Mouse (Mus musculus): ENCODE measurements at regions not wholly inside any gene's neighbourhood (a gene's known extent, or its start where the extent isn't known, plus 50 kb on each side); places are given as distances from the start of the nearest gene placed in this dataset.

DNA sequence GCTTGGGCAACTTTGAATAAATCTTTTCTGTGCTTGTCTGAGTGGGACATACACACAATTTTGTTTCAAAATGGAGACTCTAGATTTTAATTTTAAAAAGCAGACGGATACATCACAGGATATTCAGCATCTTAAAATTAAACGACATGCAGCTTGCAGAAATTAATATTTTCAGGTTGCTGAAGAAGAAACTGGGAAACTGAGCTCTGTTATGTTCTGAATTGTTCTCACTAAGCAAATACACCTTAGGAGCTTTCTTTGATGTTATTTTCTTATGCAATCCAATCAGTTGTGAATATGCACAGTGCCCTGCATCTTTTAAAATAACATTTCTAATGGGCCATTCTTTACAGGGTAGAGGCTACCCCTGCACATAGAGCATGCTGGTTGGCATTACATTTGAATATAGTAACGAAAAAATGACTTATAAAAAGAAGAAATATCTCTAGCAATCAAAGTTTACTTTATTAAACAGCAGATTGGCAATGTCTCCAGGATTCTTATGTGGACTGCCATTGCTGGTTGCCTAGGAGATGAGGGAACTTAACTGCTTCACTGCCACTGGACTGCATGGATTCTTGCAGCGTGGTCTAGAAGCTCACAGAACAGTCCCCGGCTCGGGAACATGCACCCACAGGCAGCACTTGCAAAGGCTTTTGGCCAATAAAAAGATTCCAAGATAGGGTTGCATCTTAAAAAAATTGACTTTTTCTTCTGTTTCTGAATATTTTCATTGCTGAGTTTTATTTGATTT is 279.7 kb downstream of the Sox11 start:
- no peak for DNase-seq (ENCODE audit: low spot score in 2 of 2)

DNA sequence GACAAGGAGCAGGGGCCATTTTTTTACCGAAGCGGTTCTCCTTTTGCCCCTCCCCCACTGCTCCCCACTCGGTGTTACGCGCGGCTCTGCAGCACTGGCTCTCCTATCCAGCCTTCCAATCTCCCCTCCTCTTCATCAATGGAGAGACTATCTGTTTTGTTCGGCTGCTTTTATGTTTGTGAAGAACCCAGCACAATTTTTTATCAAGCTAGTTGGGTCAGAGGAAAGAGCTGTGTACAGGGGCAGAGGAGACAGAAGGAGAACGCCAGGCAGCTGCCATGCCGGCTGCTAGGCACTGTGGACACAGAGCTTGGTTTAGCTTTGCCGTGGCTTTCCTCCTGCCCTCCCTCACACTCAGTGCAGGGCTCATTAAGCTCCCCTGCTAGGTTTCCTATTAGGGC is 280.3 kb downstream of the Sox11 start:
- DNase-seq (ENCODE audit: low spot score in 2 of 2), result peak in 1 of 2 experiments; percentile 27

DNA sequence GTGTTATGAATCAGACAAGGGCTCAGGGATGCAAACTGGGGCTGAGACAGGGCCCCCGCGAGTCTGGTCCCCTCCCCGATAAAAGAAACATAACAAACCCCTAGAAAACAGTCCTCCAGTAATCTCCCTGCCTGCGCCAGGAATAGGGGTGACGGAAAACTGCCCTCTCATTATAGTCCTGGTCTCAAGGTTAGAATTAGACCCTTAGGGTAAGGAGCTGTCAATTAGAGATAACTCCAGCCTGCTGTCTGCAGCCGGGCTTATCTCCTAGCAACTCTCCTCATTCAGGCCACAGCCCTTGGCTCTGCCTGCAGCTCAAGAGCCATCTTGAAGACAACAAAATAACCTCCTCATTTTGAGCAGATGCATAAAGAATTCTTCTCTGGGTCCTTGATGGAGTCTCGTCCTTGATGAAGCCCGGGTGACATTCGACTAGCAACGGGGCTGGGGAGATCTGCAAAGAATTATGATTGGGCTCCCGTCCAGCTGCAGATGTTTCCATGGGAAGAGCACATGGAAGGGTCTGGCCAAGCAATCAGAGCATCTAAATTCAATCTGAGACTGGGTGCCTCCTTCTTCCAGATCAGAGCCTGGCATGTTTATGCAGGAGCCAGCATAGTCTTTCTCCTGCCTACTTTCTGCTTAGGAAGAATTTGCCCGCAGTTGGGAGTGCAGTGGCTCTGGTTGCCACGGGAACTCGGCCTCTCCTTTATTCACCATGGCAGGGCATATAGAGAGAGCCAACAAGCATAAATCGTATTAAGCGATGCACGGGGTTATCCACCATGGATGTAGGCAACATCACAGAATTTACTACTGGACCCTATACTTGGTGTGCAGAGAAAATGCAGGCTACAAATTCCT is 281.2 kb downstream of the Sox11 start:
- DNase-seq (ENCODE audit: low spot score in 2 of 2), result peak in 1 of 2 experiments; percentile 31

DNA sequence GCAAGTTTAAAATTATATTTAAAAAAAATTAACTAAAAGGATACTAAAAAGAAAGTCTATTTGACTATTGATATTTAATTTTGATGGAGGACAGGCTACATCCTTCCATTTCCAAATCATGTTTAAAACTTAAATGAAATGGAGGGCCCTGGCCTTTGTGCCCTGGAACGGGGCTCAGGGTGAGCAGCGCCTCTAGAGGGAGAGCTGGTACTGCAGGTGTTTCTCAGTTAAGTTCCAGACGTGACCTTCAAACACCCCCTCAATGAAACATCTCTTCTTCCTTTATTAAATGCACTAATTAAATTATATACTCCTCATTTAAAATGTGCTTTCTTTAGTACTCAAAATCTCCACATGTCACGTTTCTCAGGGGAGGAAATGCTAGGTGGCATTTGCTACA is 282.5 kb downstream of the Sox11 start:
- DNase-seq (ENCODE audit: low spot score in 2 of 2), result no peak

DNA sequence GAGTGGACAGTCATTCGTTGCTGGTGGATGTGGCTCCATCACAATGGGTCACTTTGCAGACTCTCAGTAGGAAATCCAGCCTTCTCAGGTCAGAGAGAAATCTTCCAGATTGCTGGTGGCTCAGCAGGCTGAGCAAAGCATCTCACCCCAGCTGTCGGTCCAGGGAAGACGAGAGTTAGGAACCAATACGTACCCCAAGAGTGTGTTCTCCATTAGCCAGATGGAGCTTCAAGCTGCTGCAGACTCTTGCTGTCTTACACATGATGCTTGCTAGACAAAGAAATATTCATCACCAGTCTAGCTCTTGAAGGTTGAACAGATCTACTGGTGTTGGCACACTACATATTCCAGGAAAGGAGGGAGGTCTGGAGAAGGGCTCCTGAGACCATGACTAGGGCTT is 288.0 kb downstream of the Sox11 start:
- no peak for DNase-seq (ENCODE audit: low spot score in 2 of 2)

DNA sequence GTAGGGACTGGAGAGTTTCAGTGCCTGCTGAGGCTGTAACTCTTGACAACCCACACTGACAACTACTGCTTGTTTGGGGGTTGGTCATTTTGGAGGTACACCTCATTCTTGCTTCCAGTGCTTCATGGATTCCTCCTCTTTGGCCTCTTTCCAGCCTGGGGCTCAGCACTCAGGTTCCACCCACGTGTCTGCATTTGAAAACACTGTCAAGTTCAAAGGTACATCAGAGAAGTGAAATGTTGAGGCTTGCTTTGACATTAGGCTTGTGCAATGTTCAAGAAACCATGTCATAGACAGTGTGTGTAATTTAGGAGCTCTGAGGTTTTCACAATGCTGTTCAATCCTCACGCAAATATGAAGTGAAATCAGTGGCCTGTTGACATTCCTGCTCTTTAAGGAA is 304.5 kb downstream of the Sox11 start:
- no peak for DNase-seq (ENCODE audit: low spot score in 2 of 2)

DNA sequence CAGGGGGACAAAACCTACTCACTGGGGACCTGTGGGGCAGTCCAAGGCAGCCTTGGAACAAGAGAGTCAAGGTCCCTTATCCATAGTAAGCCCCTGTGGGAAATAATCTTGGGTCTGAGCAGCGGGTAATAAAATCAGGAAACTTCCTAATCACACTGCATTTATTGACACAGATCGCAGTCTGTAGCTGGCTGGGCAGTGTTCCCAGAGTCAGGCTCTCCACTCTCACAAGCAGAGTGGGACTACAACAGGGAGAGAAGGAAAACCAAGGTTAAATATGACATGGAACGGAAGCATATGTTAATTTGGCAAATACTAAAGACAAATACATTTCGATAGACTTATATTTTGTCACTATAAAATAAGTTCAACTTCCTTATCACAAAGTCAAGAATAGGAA is 322.6 kb downstream of the Sox11 start:
- no peak for DNase-seq (ENCODE audit: low spot score in 2 of 2)

DNA sequence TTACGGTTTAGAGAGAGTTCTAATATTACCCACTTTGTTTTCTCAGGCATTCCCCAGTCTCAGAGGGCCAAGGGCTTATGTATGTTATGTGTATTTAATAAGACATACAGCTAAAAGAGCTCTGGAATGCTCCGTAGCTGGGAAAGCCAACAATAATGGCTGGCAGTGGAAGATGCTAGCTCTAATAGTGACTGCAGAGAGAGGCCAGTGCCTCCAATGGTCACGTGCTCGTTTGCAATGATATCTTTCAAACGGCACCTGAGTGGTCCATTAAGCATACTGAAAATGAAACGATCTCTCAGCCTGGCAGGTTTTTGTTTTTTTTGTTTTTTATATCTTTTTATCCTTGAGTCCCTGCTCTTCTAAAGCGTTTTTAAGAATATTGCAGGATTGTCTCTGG is 324.0 kb downstream of the Sox11 start:
- no peak for DNase-seq (ENCODE audit: low spot score in 2 of 2)

DNA sequence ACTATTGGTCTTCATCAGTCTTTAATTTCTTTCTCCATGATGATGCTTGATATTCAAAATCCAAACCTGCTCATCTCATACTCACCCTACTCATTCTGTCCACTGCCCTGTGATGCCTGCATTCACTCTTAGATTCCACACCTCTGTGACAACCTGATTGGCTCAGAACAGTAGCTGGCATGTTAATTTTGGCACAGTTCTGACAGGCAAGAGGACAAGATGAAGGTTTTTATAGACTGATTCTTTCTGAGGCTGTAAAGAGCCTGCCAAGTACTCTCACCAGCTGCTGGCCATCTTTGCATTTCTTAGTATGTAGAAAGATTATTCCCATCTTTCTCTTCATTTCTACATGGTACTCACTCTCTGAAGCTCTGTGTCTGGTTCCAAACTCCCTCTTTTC is 343.1 kb downstream of the Sox11 start:
- no peak for DNase-seq (ENCODE audit: low spot score in 2 of 2)

DNA sequence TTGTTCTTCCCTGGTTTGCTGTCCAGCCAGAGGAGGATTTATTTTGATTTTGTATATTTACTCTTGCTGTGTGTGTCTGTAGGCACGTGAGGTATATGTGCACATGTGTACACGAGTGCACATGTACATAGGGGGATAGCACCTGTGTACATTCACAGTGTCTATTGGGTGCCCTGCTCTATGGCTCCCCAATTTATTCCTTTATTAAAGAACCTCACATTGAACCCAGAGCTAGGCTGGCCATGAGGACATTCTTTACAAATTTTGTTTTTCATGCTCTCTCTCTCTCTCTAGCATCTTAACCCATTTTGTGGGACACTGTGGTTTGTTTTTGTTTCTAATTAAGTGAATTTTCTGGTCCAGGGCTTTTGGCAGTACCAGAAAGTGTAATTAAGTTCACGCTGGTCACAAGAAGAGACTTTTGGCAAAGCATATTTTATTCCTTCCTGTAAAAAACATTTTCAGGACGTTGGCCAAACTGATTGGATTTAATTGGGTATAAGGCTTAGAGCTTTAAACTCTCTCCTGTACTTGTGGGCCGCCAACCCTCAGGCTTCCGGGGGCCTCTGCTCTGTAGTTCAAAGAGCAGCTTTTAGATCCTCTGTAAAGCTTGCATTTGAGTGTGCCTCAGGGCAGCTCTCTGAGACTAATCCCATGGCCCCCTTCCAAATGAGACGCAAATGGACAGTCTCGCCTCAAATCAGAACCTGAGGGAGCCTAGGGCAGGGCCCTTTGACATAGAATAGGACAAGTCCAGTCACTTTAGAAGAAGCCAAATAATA is 365.9 kb downstream of the Sox11 start:
- DNase-seq (ENCODE audit: low spot score in 2 of 2), result no peak

DNA sequence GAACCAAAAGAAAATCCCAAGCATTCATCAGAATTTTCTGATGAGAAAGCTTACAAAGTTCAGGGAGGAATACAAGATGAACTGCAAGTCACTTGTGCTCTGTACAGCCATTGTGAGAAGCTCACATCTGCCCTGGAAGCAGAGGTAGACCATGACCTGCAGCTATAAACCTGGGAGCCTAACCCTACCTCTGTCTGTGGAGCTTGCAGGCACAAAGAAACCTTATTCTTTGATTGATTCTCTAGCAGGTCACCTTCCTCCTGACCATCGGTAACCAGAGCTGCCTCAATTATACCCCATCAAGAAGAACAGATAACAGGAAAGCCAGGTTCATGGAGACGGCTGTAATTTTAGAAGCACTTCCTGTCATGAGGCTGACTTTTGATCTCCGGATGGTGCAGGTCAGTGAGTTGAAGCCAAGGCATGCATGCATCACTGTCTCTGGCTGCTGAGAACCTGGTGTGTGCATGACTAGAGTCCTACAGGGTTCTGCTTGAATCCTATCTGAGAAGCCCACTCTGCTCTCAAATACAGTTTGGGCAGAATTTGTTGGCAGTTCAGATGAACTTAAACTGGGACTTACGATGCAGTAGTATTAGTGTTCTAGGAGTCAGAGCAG is 369.8 kb downstream of the Sox11 start:
- no peak for DNase-seq (ENCODE audit: low spot score in 2 of 2)

DNA sequence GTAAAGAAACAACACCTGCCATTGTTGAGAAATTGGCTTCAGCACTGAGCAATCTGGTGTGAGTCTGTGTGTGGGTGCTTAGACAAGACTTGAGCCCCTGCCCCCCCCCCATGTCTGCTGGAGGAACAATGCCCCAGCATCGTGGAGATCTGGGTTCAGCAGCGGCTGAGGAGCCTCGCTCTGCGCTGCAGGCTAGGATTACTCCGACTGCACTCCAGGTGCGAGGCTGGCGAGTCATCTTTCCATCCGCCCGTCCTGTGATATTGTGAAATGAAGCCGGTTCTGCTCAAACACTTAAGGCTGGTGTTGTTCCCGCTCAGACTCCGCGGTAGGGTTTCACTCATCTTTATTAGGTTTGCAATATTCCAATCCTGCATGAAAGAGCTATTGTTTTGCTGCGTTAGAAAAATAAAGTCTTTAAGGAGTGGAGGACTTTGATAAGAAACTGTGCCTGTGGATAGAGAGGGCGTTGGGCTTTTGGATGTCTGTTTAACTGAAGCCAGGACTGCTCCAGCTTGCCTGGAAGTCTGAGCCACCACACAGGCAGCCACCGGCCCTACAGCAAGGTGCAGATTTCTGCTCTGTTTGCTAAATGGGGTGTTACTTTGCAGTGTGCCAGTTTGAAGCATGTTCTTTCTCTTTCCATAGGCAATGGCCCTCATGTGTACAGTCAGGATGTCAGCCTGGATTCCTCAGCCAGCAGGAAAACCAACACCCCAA is 375.2 kb downstream of the Sox11 start:
- no peak for DNase-seq (ENCODE audit: low spot score in 2 of 2)

DNA sequence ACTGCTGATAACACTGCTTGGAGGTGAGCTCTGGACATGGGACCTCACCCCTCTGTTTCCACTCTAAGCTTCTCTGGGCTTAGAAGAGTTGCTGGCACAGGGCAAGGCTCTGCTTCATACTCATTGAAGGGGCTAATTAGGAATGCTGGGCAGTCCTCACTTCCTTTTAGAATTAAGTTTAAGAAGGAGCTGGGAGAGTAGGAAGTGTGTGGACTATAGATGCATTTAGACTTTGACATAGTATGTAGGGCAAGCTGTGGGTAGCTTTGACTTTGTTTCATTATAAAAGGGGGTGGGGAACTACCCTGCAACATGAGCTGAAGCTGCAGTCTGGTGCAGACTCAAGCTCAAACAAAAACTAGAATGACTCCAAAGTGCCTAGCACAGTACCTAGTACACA is 378.5 kb downstream of the Sox11 start:
- DNase-seq (ENCODE audit: low spot score in 2 of 2), result no peak

DNA sequence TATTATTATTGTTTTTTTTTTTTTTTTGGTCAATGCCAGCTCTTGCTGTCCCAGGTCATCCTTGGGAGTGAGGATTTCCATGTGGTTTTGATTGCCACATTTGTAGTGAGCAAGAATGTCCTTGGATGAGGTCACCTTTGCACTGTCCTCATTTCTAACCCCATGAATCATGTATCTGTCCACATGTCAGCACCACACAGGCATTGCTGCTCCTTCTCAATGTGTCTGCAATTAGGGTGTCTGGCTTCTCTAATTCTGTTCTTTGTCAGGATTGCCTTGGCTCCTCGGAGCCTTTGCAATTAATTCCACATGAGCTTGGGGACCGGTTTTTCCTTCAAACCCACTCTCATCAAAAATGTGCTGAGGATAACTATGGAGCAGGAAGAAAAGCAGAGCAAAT is 402.5 kb downstream of the Sox11 start:
- no peak for DNase-seq (ENCODE audit: low spot score in 2 of 2)

DNA sequence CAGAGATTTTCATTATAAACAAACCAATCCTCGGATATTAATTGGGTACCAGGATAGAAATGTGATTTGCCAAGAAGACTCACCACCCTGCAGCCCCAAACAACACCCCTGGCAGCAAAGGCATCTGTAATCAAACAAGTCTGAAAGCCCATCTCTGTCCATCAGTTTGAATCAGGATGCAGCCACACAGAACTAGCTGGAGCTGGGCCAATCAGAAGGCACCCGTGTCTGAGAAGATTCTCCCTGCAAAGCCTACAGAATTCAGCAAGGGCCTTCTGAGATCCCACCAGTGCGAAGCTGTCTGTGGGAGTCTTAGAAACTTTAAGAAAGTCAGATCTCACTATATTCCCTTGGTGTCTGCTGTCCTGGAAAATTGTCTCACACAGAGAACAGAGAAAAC is 404.5 kb downstream of the Sox11 start:
- no peak for DNase-seq (ENCODE audit: low spot score in 2 of 2)

DNA sequence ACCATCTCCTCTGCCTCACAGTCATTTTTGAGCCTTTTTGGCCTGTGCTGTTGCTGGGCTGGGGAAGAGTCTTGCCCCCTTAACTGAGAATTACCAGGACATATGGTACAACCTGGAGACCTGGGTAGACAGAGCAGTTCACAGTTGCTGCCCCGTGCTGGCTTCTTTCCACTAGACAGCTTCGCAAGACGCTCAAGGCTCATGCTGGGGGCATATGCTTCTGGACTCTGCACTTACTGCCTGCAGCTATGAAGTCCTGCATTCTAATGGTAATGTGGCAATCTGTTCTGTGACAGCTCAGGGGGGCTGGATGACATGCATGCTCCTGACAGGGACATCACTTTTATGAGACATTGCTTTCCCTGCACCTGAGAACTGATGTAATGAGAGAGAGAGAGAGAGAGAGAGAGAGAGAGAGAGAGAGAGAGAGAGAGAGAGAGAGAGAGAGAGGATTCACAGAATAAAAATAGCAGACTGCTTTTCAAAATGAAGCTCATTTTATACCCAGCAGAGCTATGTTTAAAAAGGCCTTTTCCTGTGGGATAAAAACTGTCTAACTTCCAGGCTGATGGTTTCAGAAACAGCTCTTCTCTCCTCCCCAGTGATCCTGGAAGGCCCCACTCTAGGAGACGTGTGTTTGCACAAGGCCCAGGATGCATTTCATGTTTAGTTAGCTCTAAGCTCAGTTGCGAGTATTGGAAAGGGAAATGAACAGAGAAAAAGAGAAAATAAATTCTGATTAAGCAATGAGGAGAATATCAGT is 405.5 kb downstream of the Sox11 start:
- no peak for DNase-seq (ENCODE audit: low spot score in 2 of 2)

DNA sequence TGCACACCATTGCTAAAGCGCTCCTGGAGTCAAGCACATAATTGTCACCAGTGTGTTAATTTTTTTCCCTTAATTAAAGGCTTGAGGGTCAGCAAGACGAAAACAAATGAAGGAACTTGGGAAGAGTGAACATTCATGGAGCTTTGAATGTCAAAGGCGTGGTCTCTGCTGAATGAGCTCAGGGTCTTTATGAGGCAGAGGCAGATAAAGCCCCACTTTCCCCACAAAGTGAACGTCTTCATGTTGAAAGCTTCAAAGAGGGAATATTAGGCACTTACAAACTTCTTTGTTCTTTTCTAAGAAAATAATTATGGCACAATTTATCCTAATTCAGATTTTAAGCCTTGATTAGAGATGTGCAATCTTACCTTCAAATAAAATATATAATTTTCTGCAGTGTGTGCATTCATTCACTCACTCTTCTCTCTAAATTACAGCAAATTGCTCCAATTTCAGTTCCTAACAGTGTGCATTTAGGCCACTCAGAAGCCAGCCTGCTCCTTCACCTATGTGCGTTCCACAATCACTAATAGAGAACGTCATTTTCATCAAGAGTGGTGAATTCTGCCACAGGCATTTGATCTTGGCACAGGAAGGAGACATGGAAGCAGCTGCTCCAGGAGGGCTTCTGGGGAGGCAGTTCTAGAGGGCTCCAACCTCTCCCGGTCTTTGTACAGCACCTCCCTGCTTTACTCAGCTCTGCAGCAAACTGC is 412.1 kb downstream of the Sox11 start:
- no peak for DNase-seq (ENCODE audit: low spot score in 2 of 2)

DNA sequence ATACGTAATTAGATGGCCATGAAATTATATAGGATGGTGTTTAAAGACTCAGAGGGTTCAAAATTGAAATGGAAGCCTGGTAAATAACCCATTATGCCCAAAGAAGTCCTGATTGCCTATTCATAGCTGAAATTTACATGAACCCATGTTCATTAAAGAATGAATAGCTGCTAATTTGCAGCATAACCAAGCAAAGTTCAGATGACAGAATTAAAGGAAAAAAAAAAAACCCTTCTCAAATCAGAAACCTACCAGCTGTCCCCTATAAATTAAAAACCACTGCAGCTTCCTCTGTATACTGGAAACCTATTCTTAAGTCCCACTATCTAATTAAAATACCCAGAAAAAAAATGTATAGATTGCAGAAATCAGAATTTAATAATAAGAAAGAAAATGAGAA is 436.2 kb downstream of the Sox11 start:
- DNase-seq (ENCODE audit: low spot score in 2 of 2), result no peak

DNA sequence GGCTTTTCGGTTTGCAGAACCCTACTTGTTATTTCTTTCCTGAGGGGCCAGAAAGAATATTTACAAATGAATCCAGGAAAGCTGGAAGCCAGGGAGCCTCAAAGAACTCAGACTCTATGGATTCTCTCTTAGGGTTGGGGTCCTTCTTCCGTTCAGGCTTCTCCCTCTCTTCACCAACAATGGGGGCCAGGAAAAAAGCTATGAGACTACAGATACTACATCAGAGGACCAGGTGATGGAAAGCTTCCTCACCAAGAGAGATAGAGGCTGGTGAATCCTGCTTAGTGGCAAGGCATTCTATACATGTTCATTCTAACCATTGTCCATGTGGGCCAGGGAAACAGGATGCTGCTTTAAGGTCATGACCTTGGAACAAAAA is 434.9 kb downstream of the Cmpk2 start:
- DNase-seq (ENCODE audit: low spot score in 2 of 2), result no peak
